Mouse (Mus musculus): ENCODE measurements around the gene Gamt.
"Not testable (repeated sequence)": the region's sequence is repeated elsewhere in the genome, so short reads cannot be mapped to it uniquely, and the experiment has no call there.

Gamt gene

GRCm38 (mm10) chr10:80227877-80228775 is 32.7 kb downstream of the Gamt start:
- no peak for DNase-seq (ENCODE audit: low spot score)

- DNase-seq (ENCODE audit: low spot score), result no peak
These were observed 33.7 kb downstream of the Gamt start for GRCm38 (mm10) chr10:80227166-80227539.

GRCm38 (mm10) chr10:80226416-80227165 is 34.2 kb downstream of the Gamt start, which contains the start of gene Mum1:
TSS of gene Mum1 (plus strand) at chr10:80226434.
- peak; percentile 97 for DNase-seq (ENCODE audit: low spot score)

- DNase-seq (ENCODE audit: low spot score), result no peak
These were observed 34.8 kb downstream of the Gamt start for GRCm38 (mm10) chr10:80226071-80226415.

- DNase-seq (ENCODE audit: low spot score), result not testable (repeated sequence)
These were observed 37.7 kb downstream of the Gamt start for GRCm38 (mm10) chr10:80223137-80223536.

GRCm38 (mm10) chr10:80220676-80221075 is 40.1 kb downstream of the Gamt start:
- DNase-seq (ENCODE audit: low spot score), result no peak

DNA sequence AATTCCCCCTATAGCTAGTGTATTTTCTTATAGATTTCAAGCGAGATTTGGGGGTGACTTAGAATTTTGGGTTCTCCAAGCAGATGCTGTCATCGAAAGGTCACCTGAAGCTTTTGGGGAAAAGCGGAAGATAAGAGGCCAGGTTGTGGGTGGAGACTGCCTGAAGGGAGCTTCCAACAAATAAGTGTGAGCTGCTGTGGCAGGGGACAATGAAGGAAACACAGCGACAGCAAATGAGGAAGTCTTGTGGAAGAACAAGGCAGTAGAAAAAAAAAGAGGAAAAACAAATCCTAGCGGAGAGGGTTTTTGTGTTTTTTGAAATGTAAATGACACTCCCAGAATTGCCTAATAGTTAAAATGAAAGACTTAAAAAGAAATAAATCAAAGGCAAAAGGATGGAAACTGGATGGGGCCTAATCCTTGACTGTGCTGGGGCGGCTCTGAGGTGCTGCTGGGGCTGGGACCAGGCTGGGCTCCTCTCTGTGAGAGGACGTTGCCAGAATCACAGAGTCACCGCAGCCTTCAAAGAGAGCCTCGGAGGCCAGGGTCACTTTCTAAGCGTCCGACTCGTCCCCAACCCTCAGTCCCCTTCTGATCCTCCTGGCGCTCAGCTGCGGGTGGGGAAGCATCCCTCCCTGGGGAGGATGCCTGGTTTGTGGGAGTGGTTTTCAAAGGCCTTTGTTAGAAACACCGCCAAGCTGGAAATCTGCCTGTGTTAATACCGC is 45.6 kb downstream of the Gamt start:
- DNase-seq (ENCODE audit: low spot score), result no peak

DNA sequence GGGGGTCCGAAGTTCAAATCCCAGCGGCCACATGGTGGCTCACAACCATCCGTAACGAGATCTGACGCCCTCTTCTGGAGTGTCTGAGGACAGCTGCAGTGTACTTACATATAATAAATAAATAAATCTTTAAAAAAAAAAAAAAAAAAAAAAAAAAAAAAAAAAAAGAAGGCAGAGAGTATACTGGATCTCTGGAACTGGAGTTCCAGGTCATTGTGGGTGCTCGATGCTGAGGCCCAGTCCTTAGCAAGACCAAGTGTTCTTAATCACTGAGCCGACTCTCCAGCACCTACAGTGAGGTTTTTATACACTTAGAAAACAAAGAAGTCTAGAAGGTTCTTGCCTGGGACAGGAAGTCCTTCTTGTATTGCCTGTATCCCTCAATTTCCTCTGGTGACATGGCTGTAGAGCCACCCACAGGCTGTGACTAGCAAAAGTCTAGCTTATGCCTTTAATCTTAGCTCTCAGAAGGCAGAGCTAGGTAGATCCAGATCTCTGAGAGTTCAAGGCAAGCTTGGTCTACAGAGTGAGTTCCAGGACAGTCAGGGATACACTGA is 49.2 kb downstream of the Gamt start:
- DNase-seq (ENCODE audit: low spot score), result not testable (repeated sequence)

DNA sequence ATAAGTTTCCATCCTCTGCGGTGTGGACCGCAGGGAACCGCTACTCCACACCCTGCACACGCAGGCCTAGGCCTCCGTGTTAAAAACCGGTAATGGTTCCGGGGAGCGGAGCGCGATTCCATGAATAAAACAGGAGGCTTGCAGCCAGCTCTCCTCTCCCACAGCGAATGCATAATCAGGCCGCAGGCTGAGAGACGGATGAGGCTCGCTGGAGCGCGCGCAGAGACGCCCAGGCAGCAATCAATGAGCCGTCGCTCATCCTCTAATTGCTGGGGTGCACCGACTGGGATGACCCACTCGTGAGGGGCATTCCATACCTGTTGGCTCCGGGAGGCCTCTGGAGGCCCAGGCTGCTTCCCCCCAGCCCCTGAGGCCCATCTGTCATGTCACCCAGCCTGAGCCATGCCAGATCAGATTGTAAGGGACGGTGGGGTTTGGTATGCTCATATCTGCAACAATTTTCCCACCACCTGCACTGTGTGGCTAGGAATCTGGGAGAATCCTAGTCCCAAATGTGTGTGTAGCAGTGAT is 51.9 kb downstream of the Gamt start:
- no peak for DNase-seq (ENCODE audit: low spot score)

- no peak for DNase-seq (ENCODE audit: low spot score)
These were observed 52.6 kb downstream of the Gamt start for GRCm38 (mm10) chr10:80208248-80208647.

Data from spleen, adult 12 weeks (tissue).